Mouse (Mus musculus): ENCODE data around the gene Csnk1g2.

Gene Csnk1g2

GRCm38 (mm10) chr10:80680260-80680696 lies 57.6 kb downstream of the Csnk1g2 start:
- DNase-seq (ENCODE audit: low spot score), result no peak

- DNase-seq (ENCODE audit: low spot score), result no peak
These were observed 59.4 kb downstream of the Csnk1g2 start for GRCm38 (mm10) chr10:80682003-80682402.

DNA sequence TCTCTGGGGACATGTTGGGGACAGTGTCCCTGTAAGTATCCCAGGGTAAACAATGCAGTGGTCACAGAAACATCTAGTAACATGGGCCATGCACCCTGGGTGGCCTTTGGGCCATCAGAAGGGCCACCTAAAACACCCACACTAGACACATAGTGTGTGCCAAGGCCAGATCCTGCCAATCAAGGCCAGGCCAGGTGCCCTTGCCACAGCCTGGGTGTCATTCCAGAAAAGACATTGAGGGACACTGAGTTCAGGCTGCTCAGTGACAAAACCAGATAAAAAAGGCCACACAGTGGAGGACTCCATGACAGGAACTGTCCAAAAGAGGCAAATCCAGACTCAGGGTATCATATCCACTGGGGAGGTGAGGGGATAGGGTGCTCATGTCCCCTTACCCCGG lies 61.0 kb downstream of the Csnk1g2 start:
- DNase-seq (ENCODE audit: low spot score), result no peak

GRCm38 (mm10) chr10:80684214-80684613 lies 61.6 kb downstream of the Csnk1g2 start:
- no peak for DNase-seq (ENCODE audit: low spot score)

GRCm38 (mm10) chr10:80684984-80685383 lies 62.3 kb downstream of the Csnk1g2 start:
- DNase-seq (ENCODE audit: low spot score), result no peak

GRCm38 (mm10) chr10:80686617-80687016 lies 64.0 kb downstream of the Csnk1g2 start:
- no peak for DNase-seq (ENCODE audit: low spot score)

DNA sequence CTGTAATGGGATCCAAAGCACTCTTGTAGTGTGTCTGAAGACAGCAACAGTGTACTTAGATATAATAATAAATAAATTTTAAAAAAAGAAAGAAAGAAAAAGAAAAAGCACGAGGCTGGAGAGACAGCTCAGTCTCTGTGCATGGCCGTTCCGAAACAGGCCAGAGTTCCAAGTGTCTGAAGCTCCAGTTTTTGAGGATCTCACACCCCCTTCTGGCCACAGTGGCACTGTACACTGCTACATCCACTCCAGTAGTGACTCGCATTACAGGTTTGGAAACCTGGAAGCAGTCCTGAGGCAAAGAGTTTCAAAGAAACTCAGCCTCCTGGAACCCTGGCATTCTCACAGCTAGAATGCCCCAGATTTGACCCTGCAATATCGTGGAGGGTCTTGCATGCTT lies 65.2 kb downstream of the Csnk1g2 start:
- DNase-seq (ENCODE audit: low spot score), result no peak
